Mouse (Mus musculus) testis, postnatal 14 days (tissue): ENCODE measurements around the gene Ppm1f.
"Not testable (repeated sequence)": the region's sequence is repeated elsewhere in the genome, so short reads cannot be mapped to it uniquely, and the experiment has no call there.

Experiments
- DNase-seq: peaks from one replicate; pipeline ENCODE4 v3.0.0; 2021; ENCODE audit warnings: low spot score

Ppm1f gene

DNA sequence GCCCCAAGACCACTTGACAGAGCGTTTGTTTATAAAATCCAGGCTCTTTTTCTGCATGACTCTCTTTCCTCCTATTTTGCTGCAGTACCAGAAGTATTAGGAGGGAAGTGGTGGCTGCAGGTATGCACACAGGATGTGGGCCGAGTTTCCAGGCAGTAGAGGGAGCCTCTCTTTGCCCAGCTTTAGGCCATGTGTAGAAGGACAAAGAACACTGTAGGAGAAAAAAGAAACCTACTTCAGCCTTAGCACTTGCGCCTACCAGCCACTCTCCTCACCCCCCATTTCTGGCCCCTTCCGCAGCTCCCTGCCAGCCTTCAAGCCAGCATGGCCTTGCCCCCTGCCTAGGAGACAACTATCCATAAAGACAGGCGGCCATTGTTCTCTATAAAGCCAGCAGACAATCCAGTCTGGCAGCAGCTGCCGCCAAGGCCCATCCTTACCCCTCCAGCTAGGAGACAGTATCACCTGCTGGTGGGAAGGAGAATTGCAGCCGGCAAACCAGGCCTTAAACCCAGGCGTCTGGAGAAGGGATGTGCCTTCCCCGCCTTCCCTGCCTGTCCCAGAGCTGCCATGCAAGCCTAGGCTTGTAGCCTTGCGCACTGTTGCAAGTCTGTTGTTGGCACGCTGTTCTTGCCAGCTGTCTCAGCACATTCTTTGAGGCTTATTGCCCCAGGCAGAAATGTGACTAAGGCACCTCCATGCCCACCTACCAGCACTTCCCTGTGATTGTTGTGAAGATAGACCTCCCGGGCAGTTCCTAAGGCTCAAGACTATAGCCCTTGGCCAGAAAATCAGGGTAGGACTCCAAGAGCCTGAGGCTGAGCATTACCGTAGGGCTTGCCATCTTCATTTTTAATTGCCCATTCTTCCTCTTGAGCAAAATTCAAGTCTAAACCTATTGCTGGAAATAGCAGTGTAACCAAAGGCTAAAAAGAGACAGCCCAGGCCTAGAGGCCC, 15.7 kb downstream of the Ppm1f start:
- peak; percentile 61 for DNase-seq

DNA sequence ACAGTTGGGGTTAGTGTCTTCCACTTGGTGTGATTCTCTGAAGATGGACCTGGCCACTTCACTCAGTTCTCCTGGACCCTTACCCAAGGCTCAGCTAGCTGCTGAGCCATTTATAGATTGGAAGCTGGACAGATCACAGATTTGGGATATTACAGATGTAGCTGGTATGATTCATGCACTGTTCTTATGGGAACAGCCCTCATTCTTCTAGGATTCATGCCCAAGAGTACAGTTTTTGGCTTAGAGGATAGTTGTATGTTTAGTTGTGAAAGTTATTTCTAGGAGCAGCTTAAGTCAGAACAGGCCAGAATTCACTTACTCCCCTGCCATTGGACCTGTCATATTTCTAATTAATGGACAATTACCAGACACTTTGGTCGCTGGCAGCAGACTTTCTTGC, 17.2 kb downstream of the Ppm1f start:
- DNase-seq, result no peak

DNA sequence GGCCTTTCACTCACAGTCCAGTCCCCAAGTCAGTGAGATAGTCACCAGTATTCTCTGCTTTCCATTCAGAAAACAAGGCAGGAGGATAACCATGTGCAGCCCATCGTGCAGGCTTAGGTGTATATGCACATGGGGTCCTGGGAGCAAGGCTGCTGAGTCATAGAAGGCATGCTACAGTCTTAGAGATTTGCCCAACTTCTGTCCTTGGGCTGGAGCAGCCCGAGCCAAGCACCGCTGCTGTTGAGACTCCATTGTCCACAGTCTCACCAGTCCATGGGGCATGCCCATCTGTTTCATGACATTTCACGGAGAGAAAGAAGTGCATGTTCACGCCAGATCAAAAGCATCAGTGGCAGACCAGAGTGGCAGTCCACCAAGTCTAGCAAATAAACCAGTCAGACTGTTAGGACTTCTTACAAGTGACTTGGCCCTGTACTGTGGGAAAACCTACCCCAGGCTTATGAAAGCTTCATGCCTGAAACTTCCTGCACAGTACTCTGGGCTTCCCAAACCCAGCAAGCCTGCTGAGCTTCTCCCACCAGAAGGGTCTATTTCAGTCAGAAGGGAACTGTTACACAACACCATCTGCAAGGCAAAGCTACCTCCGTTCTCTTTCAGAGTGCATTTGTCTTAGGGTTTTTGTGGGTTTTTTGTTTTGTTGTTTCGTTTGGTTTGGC, 22.3 kb downstream of the Ppm1f start:
- no peak for DNase-seq

DNA sequence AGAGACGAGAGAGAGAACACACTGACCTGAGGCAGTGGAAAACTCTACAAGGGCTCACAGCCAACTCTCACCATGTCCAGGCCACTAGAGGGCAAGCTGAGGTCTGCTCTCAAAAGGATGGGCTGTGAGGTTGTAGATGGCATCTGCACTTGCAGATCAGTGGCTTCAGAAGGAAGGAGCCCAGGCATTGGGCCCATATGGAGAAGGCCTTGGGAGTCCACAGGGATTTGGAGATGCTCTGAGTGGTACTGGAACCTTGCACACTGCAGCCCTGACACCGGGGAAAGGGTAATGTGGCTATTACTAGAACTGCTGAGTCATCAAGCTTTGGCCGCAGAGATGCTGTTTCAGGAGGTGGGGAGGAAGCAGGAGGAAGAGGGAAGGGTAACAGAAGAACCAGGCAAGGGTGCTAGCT, 24.8 kb downstream of the Ppm1f start:
- no peak for DNase-seq

DNA sequence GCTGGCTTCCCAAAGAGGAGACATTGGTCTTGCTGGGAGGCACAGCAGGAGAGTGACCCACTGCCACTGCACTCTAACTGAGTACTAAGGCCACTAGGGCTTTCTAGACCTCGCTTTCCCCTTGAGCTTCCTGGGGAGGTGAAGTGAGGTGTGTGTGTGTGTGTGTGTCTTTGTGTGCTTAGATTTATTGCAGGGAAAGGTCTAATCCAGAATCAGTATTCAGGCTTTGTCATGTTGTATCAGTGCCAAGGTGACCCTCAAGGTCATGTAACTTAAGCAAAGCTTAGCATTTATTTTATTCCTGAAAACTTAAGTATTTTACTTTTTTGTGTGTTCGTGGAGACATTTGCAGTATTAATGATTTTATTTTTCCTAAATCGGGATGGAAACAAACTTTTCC, 28.2 kb downstream of the Ppm1f start:
- no peak for DNase-seq

DNA sequence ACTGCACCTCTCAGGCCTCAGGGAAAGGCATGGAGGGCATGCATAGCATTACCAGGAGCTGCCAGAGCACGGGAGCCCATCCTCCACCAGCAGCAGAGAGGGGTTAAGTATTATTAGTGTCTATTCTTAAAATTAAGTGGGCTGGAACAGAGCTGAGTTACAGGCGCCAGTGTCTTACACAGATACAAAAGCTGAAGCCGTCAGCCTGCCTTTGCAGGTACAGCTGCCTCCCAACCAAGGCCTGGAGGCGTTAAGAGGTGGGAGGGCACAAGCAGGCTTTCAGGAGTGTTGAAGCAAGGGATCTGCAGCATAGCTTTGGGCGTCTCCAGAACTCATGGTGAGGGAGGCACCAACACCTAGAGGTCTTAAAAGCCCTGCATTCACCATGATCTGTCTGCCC, 30.3 kb downstream of the Ppm1f start:
- no peak for DNase-seq

DNA sequence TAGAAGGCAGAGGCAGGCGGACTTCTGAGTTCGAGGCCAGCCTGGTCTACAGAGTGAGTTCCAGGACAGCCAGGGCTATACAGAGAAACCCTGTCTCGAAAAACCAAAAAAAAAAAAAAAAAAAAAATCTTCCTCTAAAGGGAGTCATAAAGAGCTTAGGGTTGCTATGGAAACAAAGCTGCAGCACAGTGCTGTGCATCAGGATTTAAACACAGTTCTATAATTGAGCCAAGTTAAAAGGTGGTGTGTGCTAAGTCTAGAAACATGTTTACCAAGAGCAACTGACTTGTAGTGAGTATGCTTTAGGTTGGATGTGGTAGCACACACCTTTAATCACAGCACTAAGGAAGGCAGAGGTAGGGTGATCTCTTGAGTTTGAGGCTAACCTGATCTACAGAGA, 32.6 kb downstream of the Ppm1f start:
- DNase-seq, result not testable (repeated sequence)

DNA sequence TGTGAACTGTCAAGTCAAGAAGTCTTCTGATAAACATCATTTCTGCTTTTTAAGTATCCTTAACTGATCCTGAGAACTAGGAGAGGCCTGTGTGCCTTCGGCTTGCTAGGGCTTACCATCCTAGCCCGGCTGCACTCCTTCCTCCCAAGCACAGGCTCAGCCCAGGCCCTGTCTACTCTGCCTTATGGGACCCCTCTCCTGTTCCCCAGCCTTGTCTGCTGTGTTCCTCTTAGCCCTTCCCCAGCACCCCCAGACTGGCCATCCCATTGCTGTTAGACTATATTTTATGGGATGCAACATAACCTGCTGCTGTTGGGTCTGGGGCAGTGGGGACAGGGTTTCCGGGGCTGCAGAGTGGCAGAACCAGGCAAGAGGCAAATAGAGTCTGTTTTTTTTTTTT, 34.1 kb downstream of the Ppm1f start:
- DNase-seq, result no peak

DNA sequence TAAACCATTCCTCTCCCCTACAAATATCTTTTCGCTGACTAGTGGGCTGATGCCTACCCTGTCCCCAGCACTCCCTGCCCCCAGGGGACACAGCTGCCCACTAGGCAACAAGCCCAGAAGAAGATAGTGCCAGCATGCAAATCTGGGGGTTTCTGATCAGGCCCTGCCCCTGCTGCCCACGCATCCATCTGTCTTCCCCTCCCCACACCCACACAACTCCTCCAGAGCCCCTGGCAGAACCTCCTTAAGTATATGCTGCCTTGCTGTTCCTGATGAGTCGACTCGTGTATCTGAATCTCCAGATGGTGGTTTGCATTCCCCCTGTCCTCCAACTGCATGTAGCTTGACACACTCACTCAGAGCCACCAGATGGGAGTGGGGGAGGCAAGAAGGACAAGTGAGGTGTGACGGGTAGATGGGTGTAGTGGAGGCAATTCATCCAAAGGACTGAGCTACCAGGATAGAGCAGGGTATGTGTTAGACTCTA, 34.6 kb downstream of the Ppm1f start:
- no peak for DNase-seq

DNA sequence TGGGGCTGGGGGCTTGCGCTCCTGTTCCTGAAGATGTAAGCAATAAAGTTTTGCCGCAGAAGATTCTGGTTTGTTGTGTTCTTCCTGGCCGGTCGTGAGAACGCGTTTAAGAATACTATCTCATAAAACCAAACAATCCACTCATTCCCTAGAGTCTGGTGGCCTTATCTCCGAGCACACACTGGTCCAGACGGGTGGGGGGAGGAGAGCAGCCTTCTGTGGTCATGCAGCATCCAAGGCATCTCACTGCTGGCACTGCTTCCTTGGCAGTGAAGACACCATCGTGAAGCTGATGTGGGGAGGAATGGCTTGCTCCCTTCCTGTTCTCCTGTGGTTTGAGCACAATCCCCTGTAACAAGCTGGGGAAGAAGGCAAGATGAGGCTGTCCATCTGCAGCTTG, 43.3 kb downstream of the Ppm1f start:
- DNase-seq, result no peak

DNA sequence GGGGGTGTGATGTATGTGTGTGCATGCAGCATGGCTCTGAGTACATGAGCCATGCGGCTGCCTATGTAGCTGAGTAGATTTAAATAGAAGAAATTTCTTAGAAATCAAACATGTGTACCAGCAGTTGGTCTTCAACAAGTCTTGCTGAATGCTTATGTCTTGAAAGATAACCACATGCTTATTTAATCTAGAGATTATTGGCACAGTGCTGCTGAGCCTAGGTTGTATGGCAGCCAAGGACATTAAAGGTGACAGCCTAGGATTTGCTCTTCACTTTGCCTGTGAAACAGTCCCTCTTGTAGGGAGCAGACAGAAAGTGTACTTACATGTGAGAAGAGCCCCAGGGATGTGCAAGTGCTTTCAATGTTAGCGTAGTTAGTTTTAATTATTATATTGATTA, 44.8 kb downstream of the Ppm1f start:
- DNase-seq, result no peak

DNA sequence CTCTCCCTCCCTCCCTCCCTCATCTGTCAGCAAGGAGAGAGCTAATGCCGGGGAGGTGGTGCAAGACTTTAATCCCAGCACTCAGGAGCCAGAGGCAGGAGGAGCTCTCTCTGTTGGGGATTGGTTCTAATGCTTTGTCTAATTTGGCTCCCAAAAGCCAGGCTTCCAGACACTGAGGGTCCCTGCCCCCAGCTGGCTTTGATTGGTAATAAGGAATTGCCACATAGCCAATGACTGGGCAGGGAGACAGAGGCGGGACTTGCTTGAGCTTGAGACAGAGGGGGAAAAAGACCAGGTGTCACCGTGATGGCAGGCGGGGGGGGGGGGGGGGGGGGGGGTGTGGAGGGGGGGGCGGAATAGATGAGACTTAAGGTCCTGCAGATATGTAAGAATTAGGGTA, 62.3 kb downstream of the Ppm1f start:
- no peak for DNase-seq

DNA sequence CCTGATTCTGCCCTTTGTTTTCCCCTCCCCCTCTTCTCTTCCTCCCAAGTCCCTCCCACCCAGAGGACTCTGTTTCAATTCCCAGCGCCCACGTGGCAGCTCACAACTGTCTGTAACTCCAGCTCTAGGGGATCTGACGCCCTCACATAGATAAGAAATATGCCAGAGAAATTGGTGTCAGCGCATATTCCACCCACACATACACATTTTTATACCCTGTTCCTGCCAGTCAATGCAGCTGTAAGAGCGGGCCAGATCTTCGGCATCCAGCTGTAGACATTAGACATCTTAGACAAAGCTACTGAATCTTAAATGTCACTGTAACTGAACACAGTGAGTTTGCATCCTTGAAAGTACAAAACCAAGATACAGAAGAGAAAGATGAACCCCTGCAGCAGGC, 63.6 kb downstream of the Ppm1f start:
- DNase-seq, result no peak

DNA sequence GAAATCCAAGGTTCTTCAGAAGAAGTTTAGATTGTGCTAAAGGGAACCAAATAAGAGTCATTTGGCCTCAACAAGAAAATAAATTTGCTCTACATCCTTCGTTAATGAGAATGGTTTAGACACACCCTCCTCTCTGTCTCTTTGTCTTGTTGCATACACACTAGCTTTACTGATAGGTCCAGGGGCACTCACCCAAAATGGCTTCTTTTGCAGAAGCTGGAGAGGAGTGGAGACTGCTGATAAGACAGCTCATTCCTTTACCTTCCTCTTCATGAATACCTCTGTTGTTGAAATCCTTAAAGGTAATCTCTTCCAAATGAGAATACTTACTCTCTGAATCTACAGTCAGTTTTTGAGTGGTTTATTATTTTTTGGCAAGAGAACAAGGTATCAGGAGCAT, 68.9 kb downstream of the Ppm1f start:
- no peak for DNase-seq

DNA sequence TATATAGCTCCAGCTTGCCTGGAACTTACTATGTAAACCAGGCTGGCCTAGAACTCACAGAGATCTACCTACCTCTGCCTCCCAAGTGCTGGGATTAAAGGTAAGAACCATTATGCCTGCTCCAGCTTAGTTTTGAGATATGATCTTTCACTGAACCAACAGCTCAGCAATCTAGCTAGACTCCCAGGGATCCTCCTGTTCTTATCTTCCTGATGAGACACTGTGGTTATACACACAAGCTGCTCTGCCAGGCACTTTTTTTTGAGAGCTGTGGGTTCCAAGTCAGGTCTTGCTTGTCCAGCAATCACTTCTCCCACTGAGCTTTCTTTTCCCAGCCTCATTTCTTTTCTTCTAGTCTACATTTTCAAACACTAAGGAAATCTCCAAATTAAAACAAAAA, 70.0 kb downstream of the Ppm1f start:
- no peak for DNase-seq
